Comparison of ENCODE assay signal across 11 mouse cellular contexts in the genomic region with DNA sequence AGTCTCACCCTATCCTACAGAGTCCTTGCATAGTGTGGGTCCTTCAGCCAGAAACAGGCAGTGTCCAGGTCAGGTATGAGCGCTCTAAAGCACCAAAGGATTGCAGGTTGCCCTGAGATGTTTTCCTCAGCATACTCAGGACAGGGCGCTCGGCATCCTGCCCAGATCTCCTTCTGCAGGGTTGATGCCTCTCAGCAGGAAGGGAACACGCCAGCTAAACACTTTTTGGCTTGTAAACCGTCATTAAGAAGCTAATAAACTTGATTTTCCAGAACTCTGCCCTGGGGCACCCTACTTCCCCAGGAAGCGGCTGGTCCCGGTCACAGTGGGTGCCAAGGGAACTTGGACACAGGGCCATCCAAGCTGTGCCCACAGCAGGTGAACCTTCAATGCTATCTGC. TPM values are rescaled to one million over a fixed set of nuclear protein-coding genes. Genes with fewer than 3 reads are reported as not detected.
DNase-seq lines count a peak whose midpoint lies in the region; ATAC-seq lines count a peak whose summit lies in the region.
"Had no signal": no experiment of that assay in that cellular context is flagged by ENCODE, and none has a peak within 500 bp of the region (broad histone marks: within the 10 kb centered on the region; RNA-seq: fewer than 3 reads in every experiment).

No protein-coding gene starts in this region.

- H3K4me3 ChIP-seq in kidney, embryonic 14.5 days (ENCODE audit: low read length): no peak overlapping the region

- H3K4me1 ChIP-seq in kidney, embryonic 14.5 days (ENCODE audit: control insufficient read depth, insufficient read depth, low read length): peaks cover 59% of the 10 kb centered on the region

- no peaks in the 10 kb centered on the region for H3K9me3 ChIP-seq in kidney, embryonic 14.5 days (ENCODE audit: control insufficient read depth, low read length)

- WGBS in kidney, embryonic 14.5 days: 77% methylated on average over 7 of the region's 7 CpGs

- H3K36me3 ChIP-seq in kidney, embryonic 14.5 days (ENCODE audit: control insufficient read depth, insufficient read depth, low read length): no peaks in the 10 kb centered on the region

- H3K9ac ChIP-seq in kidney, embryonic 14.5 days (ENCODE audit: low read depth, low read length): no peak overlapping the region

- no peak overlapping the region for H3K27ac ChIP-seq in kidney, embryonic 14.5 days (ENCODE audit: low read depth, low read length)

- DNase-seq in kidney, adult 18-20 months: peak; percentile 68
- peak; percentile 73 for DNase-seq in cerebellum, adult 9-10 months
- peak; percentile 86 for DNase-seq in kidney, postnatal 36 days
- DNase-seq in lung, postnatal 25 days (ENCODE audit: low spot score): peak; percentile 79
- DNase-seq in urinary bladder, postnatal 36 days (ENCODE audit: low spot score in 2 of 2): no peak
- DNase-seq in ovary, postnatal 10 days (ENCODE audit: low spot score): no peak
- DNase-seq: thymus, adult 2 months had no signal

- no peak overlapping the region for H3K4me2 ChIP-seq in kidney, embryonic 14.5 days (replicated peaks; ENCODE audit: low read depth, low read length)

- ATAC-seq in kidney, embryonic 14.5 days (ENCODE audit: low FRiP score, low TSS enrichment): no peak
- ATAC-seq: intestine, postnatal 0 days had no signal

- H3K27me3 ChIP-seq in kidney, embryonic 14.5 days (ENCODE audit: control insufficient read depth, insufficient read depth, low read length): no peaks in the 10 kb centered on the region; the same call in 1 of the 2 replicates

RNA-seq across cellular contexts. Expression of a gene that starts 7.7 kb away (rescaled TPM):
- 5.4 and 7.2 TPM in 2 replicates for polyA plus RNA-seq in kidney, embryonic 14.5 days (2014; fragmentation: Nextera tagmentation; extraction: Ambion mirVana)

RNA-seq across cellular contexts. Expression of a gene that starts 32.9 kb away (rescaled TPM):
- not detected in 2 replicates for polyA plus RNA-seq in kidney, embryonic 14.5 days (2014; fragmentation: Nextera tagmentation; extraction: Ambion mirVana)
- polyA plus RNA-seq: heart, postnatal 0 days; intestine, postnatal 0 days; small intestine, adult 2 months; thymus, adult 2 months had no signal

RNA-seq across cellular contexts. Expression of a gene that starts 34.2 kb away (rescaled TPM):
- polyA plus RNA-seq in kidney, embryonic 14.5 days (2014; fragmentation: Nextera tagmentation; extraction: Ambion mirVana): 1.1 and 1.4 TPM in 2 replicates

RNA-seq across cellular contexts. Expression of a gene that starts 35.0 kb away (rescaled TPM):
- polyA plus RNA-seq in kidney, embryonic 14.5 days (2014; fragmentation: Nextera tagmentation; extraction: Ambion mirVana): 11.0 and 11.3 TPM in 2 replicates

RNA-seq across cellular contexts. Expression of a gene that starts 37.9 kb away (rescaled TPM):
- 11.2 and 13.5 TPM in 2 replicates for polyA plus RNA-seq in kidney, embryonic 14.5 days (2014; fragmentation: Nextera tagmentation; extraction: Ambion mirVana)

Comparison
In these comparisons a context has a peak if more than half of its experiments do, and no peak if none do; other contexts are left out.
1. DNase-seq: peak in kidney, adult 18-20 months (single experiment), cerebellum, adult 9-10 months (single experiment), kidney, postnatal 36 days (2 of 2) and lung, postnatal 25 days (single experiment); none in urinary bladder, postnatal 36 days (0 of 2) and ovary, postnatal 10 days (single experiment).